Comparison of ENCODE assay signal across 9 mouse cellular contexts in the genomic region with DNA sequence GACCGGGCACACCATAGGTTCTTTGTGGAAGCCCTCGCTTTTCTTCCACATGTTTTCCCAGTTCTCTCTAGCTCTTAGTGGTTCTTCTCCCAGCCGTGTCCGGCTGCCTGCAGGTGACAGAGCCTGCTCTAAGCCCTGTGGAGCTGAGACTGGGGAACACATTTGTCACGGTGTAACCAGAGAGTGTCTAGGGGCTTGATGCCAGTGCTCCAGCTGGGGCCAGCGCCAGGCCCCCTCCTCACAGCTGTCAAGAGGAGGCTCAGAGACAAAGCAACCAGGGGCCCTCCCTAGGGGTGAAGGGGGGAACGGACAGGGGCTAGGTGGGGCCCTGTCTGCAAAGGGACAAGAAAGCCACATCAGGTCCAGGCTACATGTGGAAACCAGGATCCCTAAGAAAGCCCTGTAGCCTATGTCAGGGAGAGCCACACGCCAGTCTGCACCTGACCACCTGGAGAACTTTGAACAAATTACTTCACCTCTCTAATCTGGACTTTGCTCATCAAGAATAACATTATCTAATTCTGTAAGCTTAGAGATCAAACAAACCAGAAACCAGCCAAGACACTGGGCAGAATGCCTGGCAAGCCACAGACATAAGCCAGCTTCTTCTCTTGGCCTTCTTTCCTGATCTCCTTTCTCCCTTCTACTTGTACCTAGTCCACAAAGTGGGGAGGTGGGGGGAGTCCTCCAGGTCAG.
DNase-seq lines count a peak whose midpoint lies in the region; ATAC-seq and TF ChIP-seq lines count a peak whose summit lies in the region.
"Had no signal": no experiment of that assay in that cellular context is flagged by ENCODE, and none has a peak within 500 bp of the region (broad histone marks: within the 10 kb centered on the region; RNA-seq: fewer than 3 reads in every experiment).

No protein-coding gene starts in this region.

- H3K36me3 ChIP-seq in liver, adult 2 months (ENCODE audit: control insufficient read depth, insufficient read depth, low read length), result no peaks in the 10 kb centered on the region
- no peaks in the 10 kb centered on the region for H3K36me3 ChIP-seq in liver, embryonic 12.5 days
- H3K36me3 ChIP-seq in intestine, embryonic 15.5 days, result no peaks in the 10 kb centered on the region
- H3K36me3 ChIP-seq in neural tube, embryonic 13.5 days, result no peaks in the 10 kb centered on the region

- H3K27me3 ChIP-seq in cerebellum, adult 2 months (ENCODE audit: control insufficient read depth, insufficient read depth, low read length), result no peaks in the 10 kb centered on the region
- H3K27me3 ChIP-seq in liver, adult 2 months (ENCODE audit: control insufficient read depth, insufficient read depth, low read length), result no peaks in the 10 kb centered on the region
- H3K27me3 ChIP-seq in liver, embryonic 12.5 days (replicated peaks), result 0 out of 2 replicates have a peak, but pooled peaks cover 5% of the 10 kb centered on the region
- H3K27me3 ChIP-seq in intestine, embryonic 15.5 days (replicated peaks), result no peaks in the 10 kb centered on the region
- no peaks in the 10 kb centered on the region for H3K27me3 ChIP-seq in neural tube, embryonic 13.5 days

- H3K4me3 ChIP-seq in cerebellum, adult 2 months (replicated peaks; ENCODE audit: insufficient read depth, low read depth, low read length), result no peak overlapping the region
- no peak overlapping the region for H3K4me3 ChIP-seq in liver, adult 2 months (ENCODE audit: insufficient read depth, low read depth, low read length)
- no peak overlapping the region for H3K4me3 ChIP-seq in liver, embryonic 12.5 days
- H3K4me3 ChIP-seq in intestine, embryonic 15.5 days (replicated peaks), result no peak overlapping the region
- H3K4me3 ChIP-seq in neural tube, embryonic 13.5 days, result no peak overlapping the region
- H3K4me3 ChIP-seq: layer of hippocampus, adult 2 months had no signal

- H3K9me3 ChIP-seq in liver, embryonic 12.5 days (replicated peaks), result no peaks in the 10 kb centered on the region
- no peaks in the 10 kb centered on the region for H3K9me3 ChIP-seq in intestine, embryonic 15.5 days
- H3K9me3 ChIP-seq in neural tube, embryonic 13.5 days, result no peaks in the 10 kb centered on the region

- no peak for TF ChIP-seq CTCF in cerebellum, adult 2 months (IDR thresholded peaks at IDR 0.05; ENCODE audit: borderline replicate concordance, insufficient read depth, low read depth, low read length)
- TF ChIP-seq CTCF in liver, adult 2 months (IDR thresholded peaks at IDR 0.05; ENCODE audit: low read depth, low read length), result no peak

- H3K4me2 ChIP-seq in liver, embryonic 12.5 days, result no peak overlapping the region
- H3K4me2 ChIP-seq in intestine, embryonic 15.5 days (replicated peaks), result no peak overlapping the region
- H3K4me2 ChIP-seq in neural tube, embryonic 13.5 days, result no peak overlapping the region

- no peak for TF ChIP-seq POLR2A in cerebellum, adult 2 months (IDR thresholded peaks at IDR 0.05; ENCODE audit: borderline replicate concordance, insufficient read depth, low read length)
- no peak for TF ChIP-seq POLR2A in liver, adult 2 months (IDR thresholded peaks at IDR 0.05; ENCODE audit: extremely low read depth, insufficient read depth, low read length)

- ATAC-seq in liver, embryonic 12.5 days, result no peak
- ATAC-seq in intestine, embryonic 15.5 days, result peak; percentile 68; the same call in 1 of the 2 replicates
- ATAC-seq in neural tube, embryonic 13.5 days (ENCODE audit: low read depth), result 0 out of 2 replicates have a peak, but pooled peaks have one; percentile 64

- WGBS in cerebellum, adult 2 months, result 59% methylated on average over 8 of the region's 8 CpGs
- WGBS in liver, adult 2 months, result 36% methylated on average over 8 of the region's 8 CpGs
- 62% methylated on average over 8 of the region's 8 CpGs for WGBS in liver, embryonic 12.5 days (ENCODE audit: insufficient replicate concordance)
- WGBS in intestine, embryonic 15.5 days, result 50% methylated on average over 8 of the region's 8 CpGs
- 29% methylated on average over 8 of the region's 8 CpGs for WGBS in neural tube, embryonic 13.5 days

- no peaks in the 10 kb centered on the region for H3K79me2 ChIP-seq in liver, adult 2 months (ENCODE audit: control insufficient read depth, insufficient read depth, low read length)

- H3K9ac ChIP-seq in liver, adult 2 months (ENCODE audit: low read depth, low read length), result peak overlapping the region; percentile 36
- no peak overlapping the region for H3K9ac ChIP-seq in liver, embryonic 12.5 days
- H3K9ac ChIP-seq in intestine, embryonic 15.5 days, result no peak overlapping the region
- no peak overlapping the region for H3K9ac ChIP-seq in neural tube, embryonic 13.5 days

- DNase-seq in cerebellum, postnatal 14 days, result peak; percentile 50 to 54
- DNase-seq in cerebellum, adult 2 months, result no peak
- peak; percentile 97 for DNase-seq in liver, adult 2 months (ENCODE audit: extremely low read depth, low read depth, low spot score)
- DNase-seq in embryo, embryonic 11 days, result no peak
- DNase-seq in adrenal gland, postnatal 14 days, result no peak

- no peak overlapping the region for H3K27ac ChIP-seq in cerebellum, adult 2 months (ENCODE audit: insufficient read depth, low read length)
- peak overlapping the region; percentile 81 for H3K27ac ChIP-seq in liver, adult 2 months (replicated peaks; ENCODE audit: insufficient read depth, low read depth, low read length)
- H3K27ac ChIP-seq in liver, embryonic 12.5 days, result no peak overlapping the region
- no peak overlapping the region for H3K27ac ChIP-seq in intestine, embryonic 15.5 days
- H3K27ac ChIP-seq in neural tube, embryonic 13.5 days (replicated peaks), result no peak overlapping the region
- H3K27ac ChIP-seq: layer of hippocampus, adult 2 months had no signal

- no peaks in the 10 kb centered on the region for H3K4me1 ChIP-seq in cerebellum, adult 2 months (ENCODE audit: control insufficient read depth, insufficient read depth, low read length)
- H3K4me1 ChIP-seq in liver, adult 2 months (ENCODE audit: control insufficient read depth, insufficient read depth, low read length), result peaks cover 46% of the 10 kb centered on the region
- no peaks in the 10 kb centered on the region for H3K4me1 ChIP-seq in liver, embryonic 12.5 days
- H3K4me1 ChIP-seq in intestine, embryonic 15.5 days (replicated peaks), result peaks cover 7% of the 10 kb centered on the region
- H3K4me1 ChIP-seq in neural tube, embryonic 13.5 days (replicated peaks), result peaks cover 19% of the 10 kb centered on the region

Comparison
In these comparisons a context has a peak if more than half of its experiments do, and no peak if none do; other contexts are left out.
1. DNase-seq: peak in cerebellum, postnatal 14 days (2 of 2) and liver, adult 2 months (single experiment); none in cerebellum, adult 2 months (0 of 2), embryo, embryonic 11 days (single experiment) and adrenal gland, postnatal 14 days (single experiment).